Mouse (Mus musculus) C2C12 (cell line): ENCODE results near the gene Cnnm1. TPM values are rescaled to one million over a fixed set of nuclear protein-coding genes. Genes with fewer than 3 reads are reported as not detected.

ENCODE experiments used
- H3K27me3 ChIP-seq: one replicate; pipeline ENCODE4 v1.6.1; 2011; ENCODE audit not compliant: control insufficient read depth, insufficient read depth, insufficient read length
- H3K36me3 ChIP-seq: one replicate; pipeline ENCODE4 v1.6.1; 2011; ENCODE audit not compliant: control insufficient read depth, insufficient read depth
- H3K4me3 ChIP-seq: one replicate; pipeline ENCODE4 v1.5.1; 2011; ENCODE audit warnings: mild to moderate bottlenecking, control low read depth; ENCODE audit not compliant: poor library complexity, insufficient read depth, severe bottlenecking
- H3K79me2 ChIP-seq: one replicate; pipeline ENCODE4 v1.6.1; 2011; ENCODE audit not compliant: control insufficient read depth, insufficient read depth
- H3K79me3 ChIP-seq: one replicate; pipeline ENCODE4 v1.6.1; 2011; ENCODE audit warnings: low read depth, control low read depth
- H3ac ChIP-seq: one replicate; pipeline ENCODE3; 2011; ENCODE audit warnings: low read depth; ENCODE audit not compliant: control insufficient read depth, insufficient read length
- CEBPB ChIP-seq: IDR thresholded peaks from one replicate; pipeline ENCODE4 v1.6.1; 2011; ENCODE audit warnings: low read depth, mild to moderate bottlenecking, control low read depth, moderate library complexity
- CTCF ChIP-seq: IDR thresholded peaks from one replicate; pipeline ENCODE4 v1.5.1; 2011; ENCODE audit not compliant: control insufficient read depth, insufficient read depth, insufficient read length
- FOSL1 ChIP-seq: IDR thresholded peaks from one replicate; pipeline ENCODE4 v1.8.0; 2011; ENCODE audit warnings: mild to moderate bottlenecking, low read length; ENCODE audit not compliant: poor library complexity, insufficient read depth, severe bottlenecking
- MAX ChIP-seq: IDR thresholded peaks from one replicate; pipeline ENCODE4 v1.6.1; 2011; ENCODE audit warnings: mild to moderate bottlenecking, control low read depth
- MYOD1 ChIP-seq: IDR thresholded peaks from one replicate; pipeline ENCODE4 v1.6.1; 2011; ENCODE audit warnings: low read depth; ENCODE audit not compliant: control insufficient read depth, insufficient read length
- MYOG ChIP-seq: IDR thresholded peaks from one replicate; pipeline ENCODE4 v1.6.1; 2011; ENCODE audit not compliant: control insufficient read depth, insufficient read length; ENCODE audit errors: extremely low read depth
- USF1 ChIP-seq: IDR thresholded peaks from one replicate; pipeline ENCODE4 v1.6.1; 2011; ENCODE audit warnings: low read depth, mild to moderate bottlenecking, control low read depth, moderate library complexity
- polyA plus RNA-seq: library from polyadenylated mRNA; unstranded; fragments of >200 nt; fragmentation: generic; extraction: Trizol; gene quantifications from one replicate; pipeline ENCODE4 v1.2.1, GENCODE M21; 2012; ENCODE audit warnings: missing spikeins

Gene Cnnm1
- polyA plus RNA-seq, 1 experiment = not detected

DNA sequence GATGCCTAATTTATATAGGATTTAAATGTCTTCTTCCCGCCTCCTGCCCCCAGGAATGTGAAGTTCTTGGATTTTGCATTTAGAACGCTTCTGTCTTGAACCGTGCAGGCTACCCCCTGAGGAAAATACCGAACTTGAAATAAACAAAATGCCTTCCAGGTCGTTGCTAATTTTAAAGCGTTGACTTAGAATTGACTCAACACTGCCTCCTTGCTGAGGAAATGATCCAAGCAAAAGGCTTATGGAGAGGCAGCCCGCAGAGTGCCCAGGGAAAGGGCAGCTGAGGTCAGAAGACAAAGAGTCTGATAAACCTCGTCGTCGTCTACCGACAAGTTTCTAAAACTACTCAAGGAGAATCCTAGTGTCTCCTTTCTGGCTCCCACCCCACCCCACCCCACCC lies 86.9 kb downstream of the Cnnm1 start:
- Histone ChIP-seq H3K4me3 (no peak overlapping the region), H3K27me3 (no peaks in the 10 kb centered on the region), H3K79me3 (peaks cover 14% of the 10 kb centered on the region), H3ac (no peak overlapping the region), H3K79me2 (peaks cover 19% of the 10 kb centered on the region), H3K36me3 (no peaks in the 10 kb centered on the region)
- no peak for TF ChIP-seq FOSL1
- no peak for TF ChIP-seq MAX
- TF ChIP-seq CEBPB = no peak
- no peak for TF ChIP-seq MYOD1
- TF ChIP-seq USF1 = no peak
- no peak for TF ChIP-seq CTCF
- TF ChIP-seq MYOG = no peak

DNA sequence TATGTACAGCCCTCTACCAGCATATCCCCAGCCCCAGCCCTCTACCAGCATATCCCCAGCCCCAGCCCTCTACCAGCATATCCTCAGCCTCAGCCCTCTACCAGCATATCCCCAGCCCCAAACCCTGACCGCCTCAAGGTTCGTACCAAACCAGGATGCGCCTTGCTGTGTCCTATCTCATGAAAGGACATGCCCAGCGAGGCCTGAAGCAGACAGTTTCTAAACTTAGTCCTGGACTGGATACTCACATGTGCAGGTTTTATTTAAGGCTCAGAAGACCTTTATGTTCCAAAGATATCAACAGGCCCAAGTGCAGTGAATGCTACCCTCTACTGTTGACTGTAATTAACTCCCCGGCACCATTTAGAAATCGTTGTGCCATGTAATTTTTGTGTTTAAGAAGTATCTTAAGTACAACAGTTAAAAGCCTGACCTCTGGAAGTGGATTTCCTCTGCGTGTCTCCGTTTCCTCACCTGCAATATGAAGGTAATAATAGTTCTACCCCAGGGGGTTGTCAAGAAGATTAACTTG lies 87.9 kb downstream of the Cnnm1 start:
- Histone ChIP-seq H3K36me3 (no peaks in the 10 kb centered on the region), H3K79me2 (peaks cover 12% of the 10 kb centered on the region), H3K79me3 (peaks cover 7% of the 10 kb centered on the region), H3K4me3 (no peak overlapping the region), H3ac (no peak overlapping the region), H3K27me3 (no peaks in the 10 kb centered on the region)
- TF ChIP-seq CEBPB = no peak
- no peak for TF ChIP-seq MAX
- TF ChIP-seq CTCF = no peak
- TF ChIP-seq FOSL1 = no peak
- TF ChIP-seq MYOG = no peak
- no peak for TF ChIP-seq MYOD1
- no peak for TF ChIP-seq USF1

GRCm38 (mm10) chr19:43530197-43530770 lies 90.0 kb downstream of the Cnnm1 start:
- Histone ChIP-seq H3K36me3 (no peaks in the 10 kb centered on the region), H3K79me2 (no peaks in the 10 kb centered on the region), H3K4me3 (no peak overlapping the region), H3ac (no peak overlapping the region), H3K79me3 (no peaks in the 10 kb centered on the region), H3K27me3 (no peaks in the 10 kb centered on the region)
- TF ChIP-seq CTCF = peak; percentile 69
- peak; percentile 60 for TF ChIP-seq MAX
- no peak for TF ChIP-seq MYOD1
- TF ChIP-seq FOSL1 = no peak

- no peak overlapping the region for H3K4me3 ChIP-seq
- H3K79me3 ChIP-seq = no peaks in the 10 kb centered on the region
- no peaks in the 10 kb centered on the region for H3K27me3 ChIP-seq
- TF ChIP-seq FOSL1 (no peak), MYOD1 (no peak), MAX (no peak), CEBPB (no peak), USF1 (no peak), CTCF (no peak), MYOG (no peak)
- H3K79me2 ChIP-seq = no peaks in the 10 kb centered on the region
- H3K36me3 ChIP-seq = no peaks in the 10 kb centered on the region
- H3ac ChIP-seq = no peak overlapping the region
These were observed 90.7 kb downstream of the Cnnm1 start for GRCm38 (mm10) chr19:43530921-43531320.

DNA sequence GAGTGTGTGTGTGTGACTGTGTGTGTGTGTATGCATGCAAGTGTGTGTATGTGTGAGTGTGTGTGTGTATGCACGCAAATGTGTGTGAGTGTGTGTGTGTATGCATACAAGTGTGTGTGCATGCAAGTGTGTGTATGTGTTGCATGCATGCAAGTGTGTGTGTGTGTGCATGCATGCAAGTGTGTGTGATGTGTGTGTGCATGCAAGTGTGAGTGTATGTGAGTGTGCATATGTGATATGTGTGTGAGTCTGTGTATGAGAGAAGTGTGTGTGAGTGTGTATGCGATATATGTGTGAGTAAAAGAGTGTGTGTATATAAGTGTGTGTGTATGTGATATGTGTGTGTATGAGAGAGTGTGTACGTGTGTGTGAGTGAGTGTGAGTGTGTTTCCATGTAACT lies 95.1 kb downstream of the Cnnm1 start:
- TF ChIP-seq MYOD1 (no peak), MYOG (no peak), FOSL1 (no peak), CTCF (no peak), MAX (no peak), USF1 (no peak)
- Histone ChIP-seq H3K79me3 (no peaks in the 10 kb centered on the region), H3K36me3 (no peaks in the 10 kb centered on the region), H3K79me2 (no peaks in the 10 kb centered on the region), H3K27me3 (no peaks in the 10 kb centered on the region), H3K4me3 (no peak overlapping the region), H3ac (no peak overlapping the region)

DNA sequence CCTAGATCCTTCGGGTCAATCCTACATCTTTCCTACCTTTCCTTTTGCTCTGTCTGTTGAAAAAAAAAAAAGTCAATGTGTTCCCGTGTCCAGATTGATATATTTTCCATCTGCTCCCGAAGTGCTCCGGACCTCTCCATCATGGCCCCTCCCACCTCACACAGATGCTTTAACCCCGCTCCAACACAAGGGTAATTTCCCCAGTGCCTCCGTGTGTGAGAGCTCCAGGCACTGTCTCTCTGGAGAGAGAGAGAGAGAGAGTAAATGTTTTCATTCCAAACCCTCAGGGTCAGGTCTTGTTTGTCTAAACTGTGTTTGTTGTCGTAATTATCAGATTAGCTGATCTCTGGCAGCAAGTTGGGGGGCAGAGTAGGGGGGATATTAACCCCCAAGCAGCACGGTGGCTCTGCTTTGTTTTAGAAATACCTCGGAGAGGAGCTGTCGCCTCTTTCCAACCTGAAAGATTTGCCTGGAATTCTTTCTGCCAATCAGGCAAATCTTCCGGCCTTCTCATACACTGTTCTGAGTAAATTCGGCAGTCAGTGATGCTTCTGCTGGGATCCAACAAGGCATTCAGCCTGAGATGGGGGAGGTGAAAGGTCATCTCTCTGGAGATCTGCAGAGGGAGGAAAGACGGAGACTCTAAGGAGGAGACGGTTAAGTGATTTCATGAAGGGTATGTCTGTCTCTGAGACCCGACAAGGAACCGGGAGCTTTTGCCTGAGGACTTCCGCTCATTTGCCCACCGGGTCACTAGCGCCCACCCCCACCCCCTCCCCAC lies 106.3 kb downstream of the Cnnm1 start:
- Histone ChIP-seq H3K79me2 (no peaks in the 10 kb centered on the region), H3K27me3 (peaks cover 4% of the 10 kb centered on the region), H3ac (no peak overlapping the region), H3K36me3 (no peaks in the 10 kb centered on the region), H3K4me3 (no peak overlapping the region), H3K79me3 (no peaks in the 10 kb centered on the region)
- TF ChIP-seq MYOD1 = no peak
- no peak for TF ChIP-seq FOSL1
- no peak for TF ChIP-seq MYOG
- no peak for TF ChIP-seq MAX
- no peak for TF ChIP-seq CEBPB
- no peak for TF ChIP-seq USF1
- no peak for TF ChIP-seq CTCF

Other genes starting within 250 kb of the Cnnm1 start
- gene Hpse2, start 52.1 kb upstream of the Cnnm1 start, polyA plus RNA-seq = not detected
- 69.8 TPM for gene Got1, start 84.2 kb downstream of the Cnnm1 start, polyA plus RNA-seq
- 0.02 TPM for gene Nkx2-3, start 171.9 kb downstream of the Cnnm1 start, polyA plus RNA-seq
- gene Slc25a28, start 234.4 kb downstream of the Cnnm1 start, polyA plus RNA-seq = 23.0 TPM
- 4.3 TPM for gene Entpd7, start 249.2 kb downstream of the Cnnm1 start, polyA plus RNA-seq